13 mouse cellular contexts compared by ENCODE assay signal in genomic region chr5:33511529-33512252, GRCm38 (mm10).
DNase-seq lines count a peak whose midpoint lies in the region; ATAC-seq lines count a peak whose summit lies in the region.
"Had no signal": no experiment of that assay in that cellular context is flagged by ENCODE, and none has a peak within 500 bp of the region (broad histone marks: within the 10 kb centered on the region; RNA-seq: fewer than 3 reads in every experiment).

No protein-coding gene starts in this region.

- peak overlapping the region; percentile 19; the same call in 1 of the 2 replicates for H3K4me2 ChIP-seq in heart, embryonic 14.5 days (ENCODE audit: low read length)
- peak overlapping the region; percentile 49 for H3K4me2 ChIP-seq in forebrain, embryonic 13.5 days
- peak overlapping the region; percentile 5 for H3K4me2 ChIP-seq in limb, embryonic 11.5 days (ENCODE audit: low read depth, severe bottlenecking)
- H3K4me2 ChIP-seq in neural tube, embryonic 14.5 days (ENCODE audit: low read depth, low read length): peak overlapping the region; percentile 32
- H3K4me2 ChIP-seq: liver, embryonic 13.5 days had no signal

- no peak for ATAC-seq in heart, embryonic 14.5 days (ENCODE audit: insufficient number of reproducible peaks, insufficient read depth, low FRiP score, low read depth)
- no peak for ATAC-seq in forebrain, embryonic 13.5 days
- no peak for ATAC-seq in limb, embryonic 11.5 days (ENCODE audit: insufficient number of reproducible peaks, low FRiP score, low TSS enrichment, low read depth)
- no peak for ATAC-seq in neural tube, embryonic 14.5 days (ENCODE audit: low read depth)

- no peak overlapping the region for H3K9ac ChIP-seq in heart, embryonic 14.5 days (ENCODE audit: low read length)
- H3K9ac ChIP-seq in forebrain, embryonic 13.5 days: no peak overlapping the region
- no peak overlapping the region; the same call in 1 of the 2 replicates for H3K9ac ChIP-seq in limb, embryonic 11.5 days (ENCODE audit: low read length)
- H3K9ac ChIP-seq in neural tube, embryonic 14.5 days (replicated peaks; ENCODE audit: low read depth, low read length): no peak overlapping the region
- H3K9ac ChIP-seq: liver, embryonic 13.5 days had no signal

- intact Hi-C loops in heart, postnatal 25 days (cut with DNase I): no loop called here
- intact Hi-C loops in heart, postnatal 36 days (cut with DNase I): no loop called here

- H3K4me1 ChIP-seq in heart, embryonic 14.5 days (ENCODE audit: control insufficient read depth in 2 of 2, insufficient read depth in 2 of 2, low read length in 2 of 2): peaks cover 0 to 5% of the 10 kb centered on the region in 2 experiments; a peak in 1 of 4 replicates
- peaks cover 15% of the 10 kb centered on the region for H3K4me1 ChIP-seq in forebrain, embryonic 13.5 days
- peaks cover 8% of the 10 kb centered on the region for H3K4me1 ChIP-seq in limb, embryonic 11.5 days (ENCODE audit: control insufficient read depth, insufficient read depth, low read length)
- H3K4me1 ChIP-seq in neural tube, embryonic 14.5 days (ENCODE audit: control insufficient read depth, insufficient read depth, low read length): peaks cover 8% of the 10 kb centered on the region; the same call in 1 of the 2 replicates
- H3K4me1 ChIP-seq: liver, embryonic 13.5 days had no signal

- no peaks in the 10 kb centered on the region for H3K36me3 ChIP-seq in heart, embryonic 14.5 days (ENCODE audit: control insufficient read depth, insufficient read depth, low read length)
- H3K36me3 ChIP-seq in forebrain, embryonic 13.5 days (ENCODE audit: poor library complexity, severe bottlenecking): no peaks in the 10 kb centered on the region
- no peaks in the 10 kb centered on the region for H3K36me3 ChIP-seq in limb, embryonic 11.5 days (ENCODE audit: control insufficient read depth, insufficient read depth, low read length)
- H3K36me3 ChIP-seq in neural tube, embryonic 14.5 days (ENCODE audit: control insufficient read depth, insufficient read depth, low read length): no peaks in the 10 kb centered on the region
- H3K36me3 ChIP-seq: liver, embryonic 13.5 days had no signal

- H3K4me3 ChIP-seq in heart, embryonic 14.5 days (ENCODE audit: control insufficient read depth in 1 of 2, insufficient read depth in 1 of 2, low read depth in 1 of 2, low read length in 2 of 2): no peak overlapping the region
- peak overlapping the region; percentile 11; the same call in 1 of the 2 replicates for H3K4me3 ChIP-seq in forebrain, embryonic 13.5 days
- H3K4me3 ChIP-seq in limb, embryonic 11.5 days (ENCODE audit: low read depth, low read length): no peak overlapping the region
- H3K4me3 ChIP-seq in neural tube, embryonic 14.5 days (ENCODE audit: low read depth, low read length): no peak overlapping the region
- H3K4me3 ChIP-seq: heart, adult 2 months; liver, embryonic 13.5 days had no signal

- WGBS in heart, embryonic 14.5 days: 70% methylated on average over 25 of the region's 25 CpGs
- 32% methylated on average over 25 of the region's 25 CpGs for WGBS in forebrain, embryonic 13.5 days
- WGBS in limb, embryonic 11.5 days: 31% methylated on average over 25 of the region's 25 CpGs
- WGBS in neural tube, embryonic 14.5 days: 39% methylated on average over 24 of the region's 25 CpGs

- no peaks in the 10 kb centered on the region for H3K9me3 ChIP-seq in heart, embryonic 14.5 days (ENCODE audit: control insufficient read depth, low read length)
- no peaks in the 10 kb centered on the region for H3K9me3 ChIP-seq in forebrain, embryonic 13.5 days (replicated peaks)
- no peaks in the 10 kb centered on the region for H3K9me3 ChIP-seq in limb, embryonic 11.5 days (ENCODE audit: control insufficient read depth, low read length)
- no peaks in the 10 kb centered on the region for H3K9me3 ChIP-seq in neural tube, embryonic 14.5 days (ENCODE audit: control insufficient read depth, low read length)
- H3K9me3 ChIP-seq: liver, embryonic 13.5 days had no signal

- H3K27ac ChIP-seq in heart, embryonic 14.5 days (replicated peaks in 1 of 2; ENCODE audit: control insufficient read depth in 1 of 2, insufficient read depth in 1 of 2, low read depth in 2 of 2, low read length in 2 of 2): no peak overlapping the region
- H3K27ac ChIP-seq in forebrain, embryonic 13.5 days: no peak overlapping the region
- no peak overlapping the region for H3K27ac ChIP-seq in limb, embryonic 11.5 days (replicated peaks; ENCODE audit: low read depth, low read length)
- H3K27ac ChIP-seq in neural tube, embryonic 14.5 days (ENCODE audit: low read depth, low read length): no peak overlapping the region
- H3K27ac ChIP-seq: heart, adult 2 months; liver, embryonic 13.5 days had no signal

- H3K27me3 ChIP-seq in heart, embryonic 14.5 days (ENCODE audit: control insufficient read depth, insufficient read depth, low read length): peaks cover 5% of the 10 kb centered on the region; the same call in 1 of the 2 replicates
- peaks cover 45% of the 10 kb centered on the region for H3K27me3 ChIP-seq in forebrain, embryonic 13.5 days
- peaks cover 8% of the 10 kb centered on the region; the same call in 1 of the 2 replicates for H3K27me3 ChIP-seq in limb, embryonic 11.5 days (ENCODE audit: control insufficient read depth, insufficient read depth, low read length)
- 0 out of 2 replicates have a peak, but pooled peaks cover 6% of the 10 kb centered on the region for H3K27me3 ChIP-seq in neural tube, embryonic 14.5 days (ENCODE audit: control insufficient read depth, insufficient read depth, low read length)

- DNase-seq in heart, postnatal 25 days (ENCODE audit: low spot score): no peak
- DNase-seq in limb, embryonic 11.5 days (ENCODE audit: low spot score): no peak
- no peak for DNase-seq in urinary bladder, postnatal 14 days (ENCODE audit: low spot score)
- DNase-seq in thymus, postnatal 10 days (ENCODE audit: low spot score in 2 of 2): no peak
- no peak for DNase-seq in heart, postnatal 36 days
- DNase-seq: adrenal gland, postnatal 36 days; cerebellum, adult 8-10 months; heart, adult 2 months; kidney, adult 18-20 months; liver, embryonic 13.5 days had no signal
